1 mouse cellular context compared by ENCODE assay signal in the genomic region with DNA sequence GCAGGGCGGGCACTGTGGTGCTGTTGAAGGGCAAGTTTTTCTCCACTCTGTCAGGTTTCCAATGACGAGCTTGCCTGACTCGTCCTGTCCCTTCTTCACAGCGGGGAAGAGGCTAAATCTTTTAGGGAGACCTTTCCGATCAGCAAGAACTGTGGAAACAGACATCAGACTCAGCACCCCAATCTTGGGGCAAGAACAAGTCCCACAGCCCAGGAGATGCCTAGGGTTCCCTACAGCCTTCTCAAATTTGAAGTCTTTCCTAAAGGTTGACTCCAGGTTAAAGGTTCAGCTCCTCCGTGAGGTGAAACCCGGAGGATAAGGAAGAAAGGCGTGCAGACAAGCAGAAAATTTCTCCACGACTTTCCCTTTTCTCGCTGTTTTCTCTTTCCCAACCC.
TF ChIP-seq lines count a peak whose summit lies in the region.

No protein-coding gene starts in this region.

TF ChIP-seq in CH12.LX, 34 proteins besides CTCF, POLR2A, EP300 and RAD21:
- no peak for TF ChIP-seq POLR2AphosphoS2 (IDR thresholded peaks at IDR 0.05; ENCODE audit: low read depth, low read length)
- no peak for TF ChIP-seq CHD2 (IDR thresholded peaks at IDR 0.05; ENCODE audit: low read length)
- TF ChIP-seq MAFK (IDR thresholded peaks at IDR 0.05; ENCODE audit: insufficient replicate concordance, low read length), result no peak
- TF ChIP-seq SMC3 (IDR thresholded peaks at IDR 0.05; ENCODE audit: low read depth, low read length), result no peak
- no peak for TF ChIP-seq CHD1 (IDR thresholded peaks at IDR 0.05; ENCODE audit: low read depth, low read length)
- TF ChIP-seq ELF1 (IDR thresholded peaks at IDR 0.05; ENCODE audit: low read depth, low read length), result no peak
TF ChIP-seq in CH12.LX: peak in this region for 0.
